19 mouse cellular contexts compared by ENCODE assay signal in genomic region chr2:131747707-131748106, GRCm38 (mm10).
A peak's percentile ranks its signal among the peaks of the same experiment; 100 is the strongest.
DNase-seq lines count a peak whose midpoint lies in the region; ATAC-seq and TF ChIP-seq lines count a peak whose summit lies in the region.
"Had no signal": no experiment of that assay in that cellular context is flagged by ENCODE, and none has a peak within 500 bp of the region (broad histone marks: within the 10 kb centered on the region; RNA-seq: fewer than 3 reads in every experiment).

No protein-coding gene starts in this region.

- TF ChIP-seq POLR2A in lung, adult 2 months (IDR thresholded peaks at IDR 0.05; ENCODE audit: borderline replicate concordance, extremely low read depth, low read depth, low read length), result no peak

- no peak overlapping the region for H3K27ac ChIP-seq in lung, embryonic 14.5 days (ENCODE audit: low read depth)
- H3K27ac ChIP-seq: embryonic facial prominence, embryonic 12.5 days; heart, embryonic 13.5 days; hindbrain, embryonic 15.5 days had no signal

- CTCF ChIA-PET in Patski (lab: Charles Lee), result no interaction called here

- ATAC-seq in lung, embryonic 14.5 days (ENCODE audit: insufficient read depth), result no peak
- no peak for ATAC-seq in Patski
- ATAC-seq: forebrain, embryonic 16.5 days; intestine, embryonic 16.5 days had no signal

- H3K4me2 ChIP-seq in lung, embryonic 14.5 days, result no peak overlapping the region
- H3K4me2 ChIP-seq: embryonic facial prominence, embryonic 12.5 days; heart, embryonic 13.5 days; hindbrain, embryonic 15.5 days had no signal

- DNase-seq in lung, embryonic 14.5 days, result no peak
- DNase-seq in lung, adult 2 months, result no peak
- DNase-seq in ES-CJ7 (ENCODE audit: low read depth, low spot score), result peak; percentile 58
- no peak for DNase-seq in Patski (ENCODE audit: low read depth, low spot score)
- no peak for DNase-seq in Muller cell, postnatal 12 days (ENCODE audit: inconsistent ontology term)
- no peak for DNase-seq in urinary bladder, postnatal 36 days (ENCODE audit: low spot score in 2 of 2)
- DNase-seq in left cerebral cortex, postnatal 10 days (ENCODE audit: extremely low spot score in 1 of 2, low spot score in 2 of 2), result no peak
- DNase-seq: adrenal gland, adult 8-10 months; adrenal gland, postnatal 36 days; cerebellum, adult 8-10 months; cerebellum, postnatal 14 days; embryo, embryonic 11 days; gastrocnemius, postnatal 10 days; heart, postnatal 36 days had no signal

- no peak overlapping the region for H3K4me3 ChIP-seq in lung, embryonic 14.5 days (ENCODE audit: low read depth, low read length)
- no peak overlapping the region for H3K4me3 ChIP-seq in lung, adult 2 months (replicated peaks; ENCODE audit: extremely low read depth, low read depth, low read length)
- H3K4me3 ChIP-seq: embryonic facial prominence, embryonic 12.5 days; heart, embryonic 13.5 days; hindbrain, embryonic 15.5 days had no signal

- in situ Hi-C loops in Patski (cut with MboI; ENCODE audit: low pct_unique_long_range_greater_than_20kb), result no loop called here

- WGBS in lung, embryonic 14.5 days, result 80% methylated on average over 4 of the region's 4 CpGs
- 78% methylated on average over 4 of the region's 4 CpGs for WGBS in lung, adult 2 months

- H3K9me3 ChIP-seq in lung, embryonic 14.5 days (ENCODE audit: low read depth, low read length), result no peaks in the 10 kb centered on the region
- H3K9me3 ChIP-seq: embryonic facial prominence, embryonic 12.5 days; heart, embryonic 13.5 days; hindbrain, embryonic 15.5 days had no signal

- peaks cover 5% of the 10 kb centered on the region for H3K4me1 ChIP-seq in lung, embryonic 14.5 days (ENCODE audit: insufficient read depth)
- H3K4me1 ChIP-seq in lung, adult 2 months (ENCODE audit: control insufficient read depth, insufficient read depth, low read length), result no peaks in the 10 kb centered on the region
- H3K4me1 ChIP-seq: embryonic facial prominence, embryonic 12.5 days had no signal

- intact Hi-C loops in left cerebral cortex, postnatal 10 days (cut with DNase I), result no loop called here

- no peak overlapping the region for H3K9ac ChIP-seq in lung, embryonic 14.5 days
- H3K9ac ChIP-seq: embryonic facial prominence, embryonic 12.5 days; heart, embryonic 13.5 days; hindbrain, embryonic 15.5 days had no signal

- no peaks in the 10 kb centered on the region for H3K27me3 ChIP-seq in lung, embryonic 14.5 days (ENCODE audit: insufficient read depth, low read length)
- no peaks in the 10 kb centered on the region for H3K27me3 ChIP-seq in Patski
- H3K27me3 ChIP-seq: embryonic facial prominence, embryonic 12.5 days; heart, embryonic 13.5 days; hindbrain, embryonic 15.5 days had no signal

- H3K36me3 ChIP-seq in lung, embryonic 14.5 days (ENCODE audit: insufficient read depth), result no peaks in the 10 kb centered on the region
- H3K36me3 ChIP-seq: embryonic facial prominence, embryonic 12.5 days; heart, embryonic 13.5 days; hindbrain, embryonic 15.5 days had no signal

- TF ChIP-seq CTCF in lung, embryonic 14.5 days (IDR thresholded peaks at IDR 0.05; ENCODE audit: low read depth), result peak; percentile 8; the same call in 1 of the 2 replicates
- TF ChIP-seq CTCF in lung, adult 2 months (IDR thresholded peaks at IDR 0.05; ENCODE audit: insufficient read depth, low read length), result no peak
- peak; percentile 30 for TF ChIP-seq CTCF in Patski (IDR thresholded peaks at IDR 0.05)

- POLR2A ChIA-PET in Patski (lab: Charles Lee), result no interaction called here
